Mouse (Mus musculus) testis, adult 2 months (tissue): Measurements from ENCODE around the gene Apopt1.
A peak's percentile ranks its signal among the peaks of the same experiment; 100 is the strongest.

Experiments
- CTCF ChIP-seq: fragments of 200-500 bp; IDR thresholded peaks from 2 replicates; pipeline ENCODE4 v1.5.1; 2012; ENCODE audit warnings: low read depth, mild to moderate bottlenecking, inconsistent platforms, low read length, moderate library complexity; ENCODE audit not compliant: control insufficient read depth, insufficient read depth, insufficient replicate concordance
- POLR2A ChIP-seq: fragments of 200-500 bp; IDR thresholded peaks from 2 replicates; pipeline ENCODE4 v1.6.1; 2012; ENCODE audit warnings: low read depth, mild to moderate bottlenecking, inconsistent platforms, low read length, moderate library complexity; ENCODE audit not compliant: control insufficient read depth

DNA sequence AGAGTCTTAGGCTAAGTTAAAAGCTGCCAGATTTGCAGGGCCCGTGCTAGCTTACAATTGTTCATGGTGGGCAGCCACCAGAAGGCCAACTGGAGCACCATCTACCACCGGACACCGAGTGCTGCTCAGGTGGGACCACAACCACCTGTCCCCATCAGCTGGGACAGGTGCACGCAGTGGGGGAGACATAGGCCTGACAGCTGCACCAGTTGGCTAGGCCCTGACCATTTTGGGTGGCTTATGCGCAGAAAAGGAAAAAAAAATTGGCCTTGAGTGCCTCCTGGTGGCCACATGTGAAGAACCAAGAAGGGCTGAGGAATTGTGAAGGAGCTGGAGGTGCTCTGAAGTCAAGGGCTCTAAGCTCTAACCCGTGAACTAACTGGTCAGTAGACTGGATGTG lies 16.8 kb upstream of the Apopt1 start:
- TF ChIP-seq CTCF (0 out of 2 replicates have a peak, but pooled peaks have one; percentile 34), POLR2A (no peak)
